Mouse (Mus musculus) erythroid progenitor cell, adult 5-6 weeks (primary cell): ENCODE data around the gene Dpf3. TPM values are rescaled to one million over a fixed set of nuclear protein-coding genes. Genes with fewer than 3 reads are reported as not detected.

ENCODE experiments used
- ATAC-seq: replicated peaks from 2 replicates; pipeline ENCODE4 v1.8.0; 2016; ENCODE audit warnings: moderate number of reproducible peaks, mild to moderate bottlenecking, moderate TSS enrichment, inconsistent platforms; ENCODE audit not compliant: poor library complexity, low FRiP score, severe bottlenecking
- total RNA-seq, 2 experiments: library from RNA; stranded (forward) in 1 of 2; stranded (reverse) in 1 of 2; fragments of 150-400 nt in 1 of 2; fragments of 186-747, 209-891 nt in 1 of 2; gene quantifications; 2 replicates each; pipeline versions ENCODE4 v1.2.3 to v1.2.4; 2015 to 2017; ENCODE audit warnings: low replicate concordance in 2 of 2

Dpf3 gene
- total RNA-seq, 2 experiments from 2014 or later = 40.7 to 194 TPM

DNA sequence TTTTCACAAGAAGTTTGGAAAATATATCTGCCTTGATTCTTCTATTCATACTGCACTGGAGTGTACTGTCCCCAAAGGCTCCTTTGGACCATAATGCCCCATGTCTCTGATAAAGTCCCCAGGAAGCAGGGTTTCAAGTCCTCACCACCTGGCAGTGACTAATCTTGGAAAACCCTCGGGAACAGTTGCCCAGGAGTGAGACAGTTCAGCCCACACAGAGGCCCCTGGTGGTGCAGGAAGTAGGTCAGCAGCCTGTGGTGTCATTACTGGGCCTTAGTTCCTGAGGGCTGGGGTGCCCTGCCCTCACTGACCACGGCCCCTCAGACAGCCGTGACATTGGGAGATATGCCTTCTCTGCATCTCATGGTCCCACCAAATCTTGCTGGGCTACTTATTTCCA lies 246.5 kb downstream of the Dpf3 start:
- no peak for ATAC-seq

DNA sequence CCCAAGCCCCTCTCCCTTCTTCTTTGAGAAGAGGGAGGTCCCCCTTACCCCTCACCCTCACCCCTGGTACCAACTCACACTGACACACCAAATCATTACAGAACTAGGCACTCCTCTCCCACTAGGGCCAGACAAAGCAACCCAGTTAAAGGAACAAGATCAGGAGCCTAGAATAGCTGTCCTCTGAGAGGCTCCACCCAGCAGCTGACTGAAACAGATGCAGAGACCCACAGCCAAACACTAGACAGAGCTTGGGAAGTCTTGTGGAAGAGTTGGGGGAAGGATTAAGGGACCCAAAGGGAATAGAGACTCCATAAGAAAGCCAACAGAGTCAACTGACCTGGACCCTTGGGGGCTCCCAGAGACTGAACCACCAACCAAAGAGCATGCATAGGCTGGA lies 246.9 kb downstream of the Dpf3 start:
- no peak for ATAC-seq

- ATAC-seq = no peak
Measured at GRCm38 (mm10) chr12:83235781-83236180, 251.7 kb downstream of the Dpf3 start.

GRCm38 (mm10) chr12:83234981-83235380 lies 252.5 kb downstream of the Dpf3 start:
- ATAC-seq = no peak

DNA sequence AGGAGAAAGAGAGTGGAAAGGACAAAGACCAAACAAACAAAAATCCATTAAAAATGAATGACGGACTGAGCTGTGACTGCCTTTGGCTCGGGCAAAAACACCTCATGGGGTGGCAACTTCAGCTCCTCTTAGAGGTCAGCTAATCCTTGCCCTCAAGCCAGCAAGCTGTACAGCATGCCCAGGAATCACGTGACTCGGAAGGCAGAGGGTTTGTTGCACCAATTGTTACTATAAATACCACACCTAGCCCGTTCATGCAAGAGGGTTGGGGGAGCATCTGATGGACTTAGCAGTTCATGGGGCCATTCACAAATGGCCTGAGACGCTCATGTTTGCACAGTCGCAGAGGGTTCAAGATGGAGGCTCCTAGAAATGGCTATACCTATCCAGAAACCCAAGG lies 253.9 kb downstream of the Dpf3 start:
- no peak for ATAC-seq

- ATAC-seq = no peak
Measured at GRCm38 (mm10) chr12:83232916-83233315, 254.6 kb downstream of the Dpf3 start.

DNA sequence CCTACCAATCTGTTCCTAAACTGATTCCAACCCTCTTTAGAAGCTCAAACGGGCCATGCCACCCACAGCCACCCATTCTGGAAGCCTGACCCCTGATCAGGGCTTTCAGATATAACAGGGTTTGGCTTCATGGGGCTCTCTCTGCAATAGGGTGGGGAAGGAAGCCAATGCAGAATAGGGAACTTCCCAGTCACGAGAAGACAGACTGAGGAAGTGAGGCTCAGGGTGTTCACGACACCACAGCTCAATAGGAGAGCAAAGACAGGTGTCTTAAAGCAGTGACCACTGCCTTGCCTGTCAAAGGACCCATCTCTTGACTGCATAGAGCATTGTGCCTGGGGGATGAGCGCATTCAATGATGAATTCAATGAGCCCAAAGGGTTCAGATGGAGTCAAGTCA lies 256.3 kb downstream of the Dpf3 start:
- ATAC-seq = no peak

GRCm38 (mm10) chr12:83229683-83230082 lies 257.8 kb downstream of the Dpf3 start:
- no peak for ATAC-seq

- no peak for ATAC-seq
Measured at GRCm38 (mm10) chr12:83227014-83227413, 260.5 kb downstream of the Dpf3 start.

DNA sequence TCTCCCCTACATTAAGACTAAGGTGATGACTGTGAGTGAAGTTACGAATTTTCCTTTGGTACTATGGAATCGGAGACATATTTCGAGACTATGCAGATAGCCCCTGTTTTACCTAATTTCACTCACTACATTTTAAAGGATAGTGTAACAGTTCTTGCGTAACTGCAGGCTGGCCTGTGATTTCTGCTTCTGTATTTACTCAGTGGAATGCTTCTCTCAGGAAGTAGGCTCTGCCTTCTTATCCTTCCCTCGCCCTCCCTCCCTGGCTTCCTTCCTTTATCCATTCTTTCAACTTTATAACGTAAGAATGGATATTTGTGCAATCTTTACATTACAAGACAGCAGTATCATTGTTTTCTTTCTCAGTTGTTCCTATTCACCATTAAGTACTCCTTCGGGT lies 266.6 kb downstream of the Dpf3 start:
- no peak for ATAC-seq

- ATAC-seq = no peak
Measured at GRCm38 (mm10) chr12:83213879-83214341, 273.6 kb downstream of the Dpf3 start.

DNA sequence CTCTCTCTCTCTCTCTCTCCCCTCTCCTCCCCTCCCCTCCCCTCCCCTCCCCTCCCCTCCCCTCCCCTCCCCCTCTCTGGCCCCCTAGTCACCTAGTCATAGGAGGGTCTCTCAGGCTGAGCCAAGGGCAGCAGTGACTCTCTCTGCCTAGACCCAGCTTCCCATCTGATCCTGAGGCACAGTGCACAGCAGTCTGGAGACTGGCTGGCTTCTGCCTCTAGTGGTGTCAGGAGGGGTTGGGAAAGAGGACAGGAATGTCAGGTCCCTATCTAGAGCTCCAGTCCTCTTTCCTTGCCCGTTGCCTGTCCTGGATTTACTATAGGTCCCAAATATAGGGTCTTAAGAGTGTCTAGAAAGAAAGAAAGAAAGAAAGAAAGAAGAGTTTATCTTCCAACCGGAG lies 275.5 kb downstream of the Dpf3 start:
- ATAC-seq = no peak

DNA sequence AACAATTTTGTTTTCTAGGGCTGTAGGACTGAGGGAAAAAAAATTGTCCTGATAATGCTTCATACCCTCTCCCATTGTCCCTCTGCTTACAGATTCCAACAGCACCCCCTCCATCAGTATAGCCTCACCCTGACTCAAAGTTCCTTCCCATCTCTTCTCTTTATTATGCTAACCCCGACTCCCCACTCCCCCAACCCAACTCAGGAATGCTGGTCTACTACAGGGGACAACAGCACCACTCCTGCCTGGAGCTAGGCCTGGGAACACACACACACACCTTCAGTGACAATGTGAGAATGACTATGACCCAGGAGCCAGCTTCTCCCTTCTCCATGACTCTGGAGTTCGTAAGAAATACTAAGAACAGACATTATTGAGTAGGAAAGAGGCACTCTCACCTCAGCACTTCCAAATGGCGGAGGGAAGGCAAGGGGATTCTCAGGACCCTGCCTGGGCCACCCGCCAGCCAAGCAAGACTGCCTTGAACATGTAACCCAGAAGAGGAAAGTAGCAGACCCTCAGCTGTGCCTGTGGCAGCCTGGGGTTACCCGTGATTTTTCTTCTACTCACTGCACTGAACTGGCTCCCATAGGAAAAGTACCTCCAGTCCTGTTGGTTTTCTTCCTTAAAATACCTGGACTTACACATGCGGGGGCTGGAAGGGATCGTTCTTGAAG lies 276.2 kb downstream of the Dpf3 start:
- no peak for ATAC-seq

DNA sequence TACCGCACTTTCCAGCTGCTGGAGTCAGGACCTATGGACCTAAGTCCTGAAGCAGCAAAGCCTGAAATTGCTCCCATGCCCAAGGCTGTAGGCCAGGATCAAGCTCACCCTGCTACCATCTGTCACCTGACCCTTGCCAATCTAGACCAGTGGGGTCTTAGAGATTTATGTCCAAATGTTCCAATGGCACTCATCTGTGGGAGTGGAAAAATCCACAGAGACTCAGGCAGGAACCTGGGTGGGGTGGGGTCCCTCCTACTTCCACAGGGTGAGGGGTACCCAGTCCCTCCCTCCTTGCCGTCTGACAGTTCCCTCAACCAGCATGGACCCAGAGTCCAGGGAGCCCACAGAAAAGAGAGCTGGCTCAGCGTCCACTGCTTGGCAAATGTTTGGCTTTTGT lies 276.8 kb downstream of the Dpf3 start:
- no peak for ATAC-seq

DNA sequence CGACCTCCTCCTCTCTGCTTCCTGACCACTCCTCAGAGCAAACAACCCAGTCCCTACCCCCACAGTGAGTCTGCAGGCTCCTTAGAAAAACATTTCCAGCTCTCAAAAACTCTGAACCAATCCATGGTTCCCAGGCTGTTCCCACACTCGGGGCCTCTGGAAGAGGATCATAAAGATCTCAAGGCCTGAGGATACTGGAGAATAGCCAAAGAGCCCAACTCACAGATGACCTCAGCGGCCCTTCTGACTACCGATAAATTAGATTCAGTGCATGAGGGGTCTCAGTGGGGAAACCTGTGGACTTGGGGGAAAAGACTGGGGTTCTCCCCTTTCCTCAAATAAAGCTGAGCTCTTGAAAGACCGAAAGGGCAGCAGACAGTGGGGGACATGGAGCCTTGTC lies 277.2 kb downstream of the Dpf3 start:
- ATAC-seq = no peak

GRCm38 (mm10) chr12:83209461-83209860 lies 278.1 kb downstream of the Dpf3 start:
- ATAC-seq = no peak

DNA sequence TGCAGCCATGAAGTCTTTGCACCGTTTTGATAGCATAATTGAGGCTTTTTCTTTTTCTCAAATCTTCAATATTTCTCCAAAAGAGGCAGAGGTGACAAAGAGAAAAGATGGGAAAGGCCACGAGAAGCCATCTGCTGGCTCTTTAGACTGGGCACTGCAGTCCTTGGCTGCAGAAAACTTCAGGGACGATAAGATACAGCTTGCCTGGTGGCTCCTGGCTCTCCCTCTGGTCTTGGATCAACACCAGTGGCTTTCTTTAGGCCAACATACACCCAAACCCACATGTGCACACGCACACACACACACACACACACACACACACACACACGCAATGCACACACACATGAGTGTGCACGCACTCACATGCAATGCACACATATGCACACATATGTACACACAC lies 278.7 kb downstream of the Dpf3 start:
- ATAC-seq = no peak

DNA sequence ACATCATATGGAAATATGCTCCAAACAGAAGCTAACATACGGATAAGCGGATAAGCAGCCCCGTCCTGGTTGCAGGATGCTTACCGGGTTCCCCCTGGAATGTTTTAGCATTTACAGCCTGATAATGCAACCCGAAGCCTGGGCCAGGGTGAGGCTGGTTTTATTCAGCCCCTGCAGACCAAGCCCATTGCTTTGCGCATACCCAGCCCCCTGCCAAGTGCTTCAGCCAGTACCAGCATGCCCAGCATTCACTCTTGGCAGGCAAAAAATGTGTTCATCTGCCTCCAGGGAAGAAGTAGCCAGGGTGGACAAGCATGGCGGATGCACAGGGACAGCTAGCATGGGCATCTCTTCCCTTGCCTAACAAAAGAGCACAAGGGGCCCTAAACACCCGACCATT lies 279.5 kb downstream of the Dpf3 start:
- ATAC-seq = no peak

DNA sequence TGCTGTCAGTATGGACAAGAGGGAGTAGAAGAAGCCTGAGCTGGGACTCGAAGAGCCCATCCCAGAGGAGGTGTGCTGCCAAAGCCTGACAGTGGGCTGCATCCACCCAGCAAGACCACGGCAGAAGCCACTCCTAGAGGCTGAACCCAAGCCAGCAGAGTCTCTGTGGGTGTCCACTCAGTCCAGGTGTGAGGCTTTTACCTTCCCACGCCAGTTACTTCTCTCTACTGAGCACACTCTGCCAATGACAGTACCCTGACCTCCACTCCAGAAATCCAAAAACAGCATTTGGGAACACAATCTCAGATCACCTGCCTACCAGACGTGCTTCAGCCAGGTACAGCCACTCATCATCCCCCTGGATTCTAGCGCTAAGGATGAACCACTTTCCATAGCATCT lies 280.0 kb downstream of the Dpf3 start:
- no peak for ATAC-seq

- no peak for ATAC-seq
Measured at GRCm38 (mm10) chr12:83206866-83207265, 280.6 kb downstream of the Dpf3 start.

DNA sequence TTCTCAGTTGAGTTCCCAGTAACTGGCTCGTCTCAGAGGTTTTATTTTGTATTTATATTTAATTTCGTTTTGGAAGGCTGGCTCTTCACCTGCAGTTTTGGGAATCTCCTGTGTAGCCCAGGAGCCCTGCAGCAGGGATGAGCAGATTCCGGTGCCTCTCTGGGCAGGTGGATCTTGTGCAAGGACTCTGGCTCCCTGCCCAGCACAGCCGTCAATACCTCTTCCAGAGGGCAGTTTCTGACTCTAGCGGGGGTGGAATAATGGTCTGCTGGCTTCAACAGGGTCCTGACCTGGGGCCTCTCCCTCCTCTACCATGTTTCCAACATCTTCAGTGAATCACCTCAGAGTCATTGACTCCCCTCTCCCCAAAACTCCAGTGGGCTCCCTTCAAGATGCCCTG lies 283.2 kb downstream of the Dpf3 start:
- ATAC-seq = no peak

- no peak for ATAC-seq
Measured at GRCm38 (mm10) chr12:83201674-83202073, 285.8 kb downstream of the Dpf3 start.
